8 mouse cellular contexts compared by ENCODE assay signal in the genomic region with DNA sequence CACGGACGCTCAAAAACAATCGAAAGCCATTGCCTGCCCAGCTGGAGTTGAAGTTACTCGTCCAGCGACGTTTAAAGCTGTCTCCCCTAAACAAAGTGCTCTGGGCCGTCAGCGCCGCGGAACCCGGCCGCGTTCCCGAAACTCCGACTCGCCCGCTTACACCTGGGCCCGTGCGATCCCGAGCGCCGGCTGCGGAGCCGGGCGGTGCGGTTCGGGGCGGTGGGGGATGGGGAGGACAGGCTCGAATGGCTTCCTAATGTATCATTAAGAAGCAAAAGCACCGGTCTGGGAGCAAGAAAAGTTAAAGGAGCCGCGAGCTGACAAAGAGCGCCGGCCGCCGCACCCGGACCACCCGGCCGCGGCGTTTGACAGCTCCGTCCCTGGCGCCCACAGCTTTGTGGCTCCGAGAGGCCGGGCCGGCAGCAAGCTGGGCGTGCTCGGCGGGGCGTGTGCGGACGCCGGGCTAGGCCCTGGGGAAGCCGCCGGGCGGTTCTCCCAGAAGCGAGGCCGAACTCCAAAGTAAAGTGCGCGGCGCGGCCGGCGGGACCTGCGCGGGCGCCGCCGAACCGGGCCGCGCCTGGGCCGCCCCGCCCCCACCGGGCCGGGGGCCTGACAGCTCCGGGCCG. TPM values are rescaled to one million over a fixed set of nuclear protein-coding genes. Genes with fewer than 3 reads are reported as not detected.
DNase-seq lines count a peak whose midpoint lies in the region; ATAC-seq and TF ChIP-seq lines count a peak whose summit lies in the region.

No protein-coding gene starts in this region.

- TF ChIP-seq EP300 in heart, adult 2 months (IDR thresholded peaks at IDR 0.05; ENCODE audit: insufficient read depth, low read depth, low read length), result no peak

- H3ac ChIP-seq in myocyte (ENCODE audit: control insufficient read depth, insufficient read length), result peak overlapping the region; percentile 61

- H3K9me3 ChIP-seq in embryonic facial prominence, embryonic 11.5 days (replicated peaks; ENCODE audit: control insufficient read depth, low read length), result no peaks in the 10 kb centered on the region
- no peaks in the 10 kb centered on the region for H3K9me3 ChIP-seq in stomach, embryonic 16.5 days (replicated peaks; ENCODE audit: control insufficient read depth, low read length)

- H3K4me3 ChIP-seq in embryonic facial prominence, embryonic 11.5 days (ENCODE audit: low read depth, low read length), result peak overlapping the region; percentile 93
- peak overlapping the region; percentile 93 for H3K4me3 ChIP-seq in heart, adult 2 months
- H3K4me3 ChIP-seq in myocyte, result peak overlapping the region; percentile 57
- H3K4me3 ChIP-seq in stomach, embryonic 16.5 days (replicated peaks; ENCODE audit: low read length), result peak overlapping the region; percentile 98

- TF ChIP-seq POLR2A in heart, adult 2 months (IDR thresholded peaks at IDR 0.05; ENCODE audit: insufficient read depth, low read depth, low read length), result no peak
- no peak for TF ChIP-seq POLR2A in myocyte (IDR thresholded peaks at IDR 0.05; ENCODE audit: insufficient read length, low read depth)

- intact Hi-C loops in heart, adult 2 months (cut with DNase I), result loop anchor here (5.0 kb wide), 3 partner anchors 61 to 209 kb away; a partner anchor contains a TSS

- H3K79me2 ChIP-seq in heart, adult 2 months (replicated peaks; ENCODE audit: control insufficient read depth, insufficient read depth, low read length), result peaks cover 4% of the 10 kb centered on the region; the same call in 1 of the 2 replicates
- peaks cover 48% of the 10 kb centered on the region for H3K79me2 ChIP-seq in myocyte (ENCODE audit: control insufficient read depth, insufficient read depth)

- H3K27ac ChIP-seq in embryonic facial prominence, embryonic 11.5 days (replicated peaks; ENCODE audit: low read depth, low read length), result peak overlapping the region; percentile 95
- peak overlapping the region; percentile 97 for H3K27ac ChIP-seq in heart, adult 2 months
- peak overlapping the region; percentile 99 for H3K27ac ChIP-seq in stomach, embryonic 16.5 days (ENCODE audit: low read length)

- peak; percentile 20 for DNase-seq in ovary, adult 18-20 months (ENCODE audit: low spot score)
- DNase-seq in ovary, postnatal 36 days (ENCODE audit: low spot score), result no peak
- DNase-seq in embryonic facial prominence, embryonic 11.5 days (ENCODE audit: low spot score), result peak; percentile 67
- peak; percentile 79 to 80 for DNase-seq in heart, adult 2 months
- DNase-seq in kidney, adult 9 months, result peak; percentile 62
- peak; percentile 83 for DNase-seq in liver

- no peaks in the 10 kb centered on the region for H3K4me1 ChIP-seq in embryonic facial prominence, embryonic 11.5 days (ENCODE audit: control insufficient read depth, insufficient read depth, low read length)
- H3K4me1 ChIP-seq in heart, adult 2 months (ENCODE audit: control insufficient read depth, insufficient read depth, low read length), result peaks cover 2% of the 10 kb centered on the region
- peaks cover 11% of the 10 kb centered on the region for H3K4me1 ChIP-seq in stomach, embryonic 16.5 days (ENCODE audit: control insufficient read depth, insufficient read depth, low read length)

- TF ChIP-seq CTCF in heart, adult 2 months (IDR thresholded peaks at IDR 0.05), result no peak

- 0% methylated on average over 61 of the region's 78 CpGs for WGBS in embryonic facial prominence, embryonic 11.5 days
- WGBS in heart, adult 2 months, result under 1% methylated on average over 78 of the region's 78 CpGs
- under 1% methylated on average over 74 of the region's 78 CpGs for WGBS in stomach, embryonic 16.5 days

- H3K36me3 ChIP-seq in embryonic facial prominence, embryonic 11.5 days (replicated peaks; ENCODE audit: control insufficient read depth, insufficient read depth, low read depth, low read length), result no peaks in the 10 kb centered on the region
- peaks cover 8% of the 10 kb centered on the region for H3K36me3 ChIP-seq in heart, adult 2 months (ENCODE audit: control insufficient read depth, insufficient read depth, low read length)
- H3K36me3 ChIP-seq in myocyte (ENCODE audit: control insufficient read depth, insufficient read depth), result no peaks in the 10 kb centered on the region
- no peaks in the 10 kb centered on the region for H3K36me3 ChIP-seq in stomach, embryonic 16.5 days (ENCODE audit: control insufficient read depth, insufficient read depth, low read length)

- peak overlapping the region; percentile 67 for H3K4me2 ChIP-seq in embryonic facial prominence, embryonic 11.5 days (ENCODE audit: low read depth, low read length)
- H3K4me2 ChIP-seq in myocyte (ENCODE audit: low read depth), result peak overlapping the region; percentile 88
- H3K4me2 ChIP-seq in stomach, embryonic 16.5 days (ENCODE audit: low read depth, low read length), result peak overlapping the region; percentile 79

- H3K9ac ChIP-seq in embryonic facial prominence, embryonic 11.5 days (replicated peaks; ENCODE audit: low read length), result peak overlapping the region; percentile 96
- peak overlapping the region; percentile 100 for H3K9ac ChIP-seq in heart, adult 2 months (ENCODE audit: low read depth, low read length)
- H3K9ac ChIP-seq in stomach, embryonic 16.5 days (ENCODE audit: low read length), result peak overlapping the region; percentile 96

- no peaks in the 10 kb centered on the region for H3K27me3 ChIP-seq in embryonic facial prominence, embryonic 11.5 days (ENCODE audit: control insufficient read depth, insufficient read depth, low read length)
- H3K27me3 ChIP-seq in heart, adult 2 months (ENCODE audit: control insufficient read depth, insufficient read depth, low read length), result no peaks in the 10 kb centered on the region
- no peaks in the 10 kb centered on the region for H3K27me3 ChIP-seq in myocyte (ENCODE audit: control insufficient read depth, insufficient read depth, insufficient read length)
- no peaks in the 10 kb centered on the region for H3K27me3 ChIP-seq in stomach, embryonic 16.5 days (ENCODE audit: control insufficient read depth, insufficient read depth, low read length)

- ATAC-seq in embryonic facial prominence, embryonic 11.5 days (replicated peaks; ENCODE audit: insufficient number of reproducible peaks, low FRiP score, low TSS enrichment, low read depth), result no peak
- ATAC-seq in stomach, embryonic 16.5 days (ENCODE audit: insufficient read depth, low FRiP score), result peak; percentile 14; the same call in 1 of the 2 replicates

TF ChIP-seq in myocyte, 11 proteins besides CTCF, POLR2A, EP300 and RAD21:
- TF ChIP-seq MYOG (IDR thresholded peaks at IDR 0.05; ENCODE audit: control insufficient read depth in 1 of 3, insufficient read depth in 1 of 3, insufficient read length in 2 of 3, low read depth in 2 of 3), result no peak
- no peak for TF ChIP-seq MAX (IDR thresholded peaks at IDR 0.05; ENCODE audit: low read depth)
- TF ChIP-seq TCF3 (IDR thresholded peaks at IDR 0.05; ENCODE audit: insufficient read length, low read depth), result no peak
- no peak for TF ChIP-seq REST (IDR thresholded peaks at IDR 0.05; ENCODE audit: insufficient read depth, insufficient read length)
- TF ChIP-seq CEBPB (IDR thresholded peaks at IDR 0.05; ENCODE audit: insufficient read depth, poor library complexity, severe bottlenecking), result no peak
- TF ChIP-seq TCF12 (IDR thresholded peaks at IDR 0.05; ENCODE audit: insufficient read depth, poor library complexity, severe bottlenecking), result no peak
- no peak for TF ChIP-seq USF1 (IDR thresholded peaks at IDR 0.05; ENCODE audit: low read depth)

RNA-seq across cellular contexts. Expression of a gene that starts 0.8 kb away (rescaled TPM):
- 14.0 and 15.8 TPM in 2 replicates for polyA plus RNA-seq in embryonic facial prominence, embryonic 11.5 days (2014; fragmentation: Nextera tagmentation; extraction: Ambion mirVana)
- 10 to 100 TPM; 43.0 to 44.0 TPM for total RNA-seq in heart, adult 2 months (2021)
- polyA plus RNA-seq in heart, adult 2 months (2012; rRNA removed), result 11.6 and 18.0 TPM in 2 replicates
- 4.1 TPM for polyA plus RNA-seq in myocyte (2012; fragmentation: generic; extraction: Trizol)
- polyA plus RNA-seq in stomach, embryonic 16.5 days (2015; fragmentation: Nextera tagmentation; extraction: Ambion mirVana), result 12.1 and 13.6 TPM in 2 replicates

RNA-seq across cellular contexts. Expression of a gene that starts 18.0 kb away (rescaled TPM):
- polyA plus RNA-seq in embryonic facial prominence, embryonic 11.5 days (2014; fragmentation: Nextera tagmentation; extraction: Ambion mirVana), result not detected in 2 replicates
- total RNA-seq in heart, adult 2 months (2021), result under 1 TPM in 1 of 2 experiments, not detected in 1; 0.18 TPM
- polyA plus RNA-seq in heart, adult 2 months (2012; rRNA removed), result 0.06 and 0.18 TPM in 2 replicates
- polyA plus RNA-seq in myocyte (2012; fragmentation: generic; extraction: Trizol), result not detected
- polyA plus RNA-seq in stomach, embryonic 16.5 days (2015; fragmentation: Nextera tagmentation; extraction: Ambion mirVana), result 0.13 TPM in 1 of 2 replicates, not detected in the other
